Mouse (Mus musculus): ENCODE results near the gene Camta2.

GRCm38 (mm10) chr11:70656964-70657363 lies 30.9 kb downstream of the Camta2 start, which contains the start of gene Eno3:
- TF ChIP-seq CTCF (IDR thresholded peaks at IDR 0.05; ENCODE audit: insufficient read depth, low read length): no peak
- TF ChIP-seq POLR2A (IDR thresholded peaks at IDR 0.05; ENCODE audit: borderline replicate concordance, extremely low read depth, low read depth, low read length): no peak

Data from lung, adult 2 months (tissue).